Mouse (Mus musculus): ENCODE measurements around the gene Six6. TPM values are rescaled to one million over a fixed set of nuclear protein-coding genes. Genes with fewer than 3 reads are reported as not detected.

Six6 gene
- not detected for total RNA-seq (2021)
- long read RNA-seq, experiment 1 = 0 reads
- long read RNA-seq, experiment 2 = 0 reads

DNA sequence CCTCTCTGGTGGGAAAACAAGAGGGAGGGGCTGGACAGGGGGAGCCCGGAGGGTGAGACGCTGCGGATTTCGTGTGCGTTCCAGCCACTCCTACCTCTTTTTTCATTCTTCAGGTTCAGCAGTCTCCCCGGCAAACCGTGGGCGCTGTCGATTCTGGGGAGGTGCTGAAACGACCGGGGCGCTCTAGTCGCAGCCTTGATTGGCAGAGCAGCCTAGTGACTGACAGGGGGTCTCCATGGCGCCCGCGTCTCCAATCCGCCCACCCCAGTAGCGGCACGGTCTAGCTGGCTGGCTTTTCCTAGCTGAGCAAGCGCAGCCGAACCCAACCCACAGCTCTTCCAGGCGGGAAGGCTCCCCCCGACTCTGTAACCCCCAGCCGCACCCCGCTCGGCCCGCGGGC lies at the start of gene Six6:
Gene Six6, plus strand, starts transcription at position 277 of the 400 bp plus-strand sequence.
- DNase-seq = no peak

DNA sequence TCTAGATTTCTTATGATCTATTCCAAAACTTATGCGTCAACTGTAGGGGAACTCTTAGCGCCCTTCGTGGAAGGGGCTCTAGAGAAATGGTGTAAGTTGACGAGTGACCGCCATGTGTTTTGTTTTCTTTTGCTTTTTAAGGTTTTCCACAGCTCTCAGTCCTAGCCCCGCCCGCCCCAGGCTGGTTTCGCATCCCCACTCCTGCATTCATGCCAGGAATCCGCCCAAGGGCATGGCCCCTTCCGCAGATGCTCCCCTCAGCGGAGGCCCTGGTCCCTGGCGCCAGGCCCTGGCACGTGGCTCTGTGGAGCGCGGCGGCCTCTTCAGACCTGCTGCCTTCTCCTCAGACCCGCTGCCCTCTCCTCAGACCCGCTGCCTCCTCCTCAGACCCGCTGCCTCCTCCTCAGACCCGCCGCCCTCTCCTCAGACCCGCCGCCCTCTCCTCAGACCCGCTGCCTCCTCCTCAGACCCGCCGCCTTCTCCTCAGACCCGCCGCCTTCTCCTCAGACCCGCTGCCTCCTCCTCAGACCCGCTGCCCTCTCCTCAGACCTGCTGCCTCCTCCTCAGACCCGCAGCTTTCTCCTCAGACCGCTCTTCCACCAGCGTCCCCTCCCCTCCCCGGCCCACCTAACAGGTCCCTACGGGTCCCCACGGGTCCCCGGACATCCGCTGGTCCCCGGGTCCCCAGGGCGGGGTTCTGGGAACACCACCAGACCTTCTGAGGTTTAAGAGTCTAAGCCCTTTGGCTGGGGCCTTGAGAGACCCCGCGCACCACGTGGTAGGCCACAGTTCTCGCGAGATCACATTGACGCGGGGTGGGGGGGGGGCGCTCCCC lies 22.3 kb upstream of the Six6 start:
- DNase-seq = peak; percentile 25 to 32

DNA sequence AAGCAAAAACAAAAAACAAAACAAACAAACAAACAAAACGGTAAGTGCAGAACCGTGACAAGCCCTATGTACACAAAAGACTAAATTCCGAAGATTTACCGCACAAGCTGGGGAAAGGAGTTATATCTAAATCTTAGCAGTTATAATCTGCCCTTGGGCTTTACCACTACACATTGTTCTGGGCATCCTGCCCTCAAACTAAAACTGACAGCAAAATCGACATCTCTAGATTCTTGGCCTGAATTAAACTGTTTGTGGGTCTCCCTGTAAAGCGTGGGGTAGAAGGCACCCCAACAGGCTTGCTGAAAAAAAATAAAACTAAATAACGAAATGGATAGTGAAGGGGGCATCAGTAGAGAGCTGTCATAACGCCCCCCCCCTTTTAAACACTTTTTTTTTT lies 2.9 kb upstream of the Six6 start:
- no peak for DNase-seq

DNA sequence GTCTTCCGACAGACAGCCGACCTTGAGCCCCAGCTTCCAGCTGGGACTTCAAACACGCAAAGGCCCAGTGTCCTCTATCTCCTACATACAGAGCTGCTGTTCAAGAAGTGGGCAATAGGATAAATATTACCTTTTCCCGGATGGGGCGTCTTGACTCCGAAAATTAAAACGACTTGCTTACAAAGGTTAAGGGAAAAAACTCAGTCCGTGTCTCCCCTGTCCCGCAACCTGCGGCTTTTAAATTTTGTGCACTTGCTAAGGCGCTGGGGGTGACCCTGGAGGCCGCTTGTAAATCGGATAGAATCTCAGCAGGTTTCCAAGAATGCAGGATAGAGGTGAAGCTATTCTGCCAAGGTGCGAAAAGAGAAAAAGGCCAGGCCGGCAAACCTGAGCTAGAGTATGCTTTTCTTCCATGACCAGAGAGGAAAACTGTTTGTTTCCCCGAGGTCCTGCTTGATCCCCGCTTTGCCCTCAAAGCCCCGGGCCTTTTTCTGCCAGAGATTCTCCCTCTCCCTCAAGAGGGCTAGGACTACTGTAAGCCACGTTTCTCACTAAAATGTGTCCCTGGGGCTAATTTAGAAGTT lies 2.1 kb upstream of the Six6 start:
- no peak for DNase-seq

DNA sequence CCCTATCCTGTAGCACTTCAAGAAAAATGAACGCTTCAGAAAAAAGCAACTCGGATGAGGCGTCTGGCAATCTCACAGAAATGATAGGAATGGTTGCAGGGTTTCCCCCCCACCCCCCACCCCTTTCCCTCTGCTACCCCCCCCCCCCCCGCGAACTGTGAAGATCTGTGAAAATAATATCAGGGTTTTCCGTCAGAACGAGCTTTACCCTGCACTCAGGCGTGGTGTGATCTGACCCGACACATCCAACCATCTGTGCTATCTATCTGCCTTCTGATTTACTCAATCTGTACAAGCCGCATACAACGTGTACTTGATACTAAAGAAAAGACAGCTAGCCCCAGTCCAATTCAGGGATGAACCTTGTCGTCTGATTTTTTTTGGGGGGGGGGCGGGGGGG lies 1.5 kb upstream of the Six6 start:
- no peak for DNase-seq

DNA sequence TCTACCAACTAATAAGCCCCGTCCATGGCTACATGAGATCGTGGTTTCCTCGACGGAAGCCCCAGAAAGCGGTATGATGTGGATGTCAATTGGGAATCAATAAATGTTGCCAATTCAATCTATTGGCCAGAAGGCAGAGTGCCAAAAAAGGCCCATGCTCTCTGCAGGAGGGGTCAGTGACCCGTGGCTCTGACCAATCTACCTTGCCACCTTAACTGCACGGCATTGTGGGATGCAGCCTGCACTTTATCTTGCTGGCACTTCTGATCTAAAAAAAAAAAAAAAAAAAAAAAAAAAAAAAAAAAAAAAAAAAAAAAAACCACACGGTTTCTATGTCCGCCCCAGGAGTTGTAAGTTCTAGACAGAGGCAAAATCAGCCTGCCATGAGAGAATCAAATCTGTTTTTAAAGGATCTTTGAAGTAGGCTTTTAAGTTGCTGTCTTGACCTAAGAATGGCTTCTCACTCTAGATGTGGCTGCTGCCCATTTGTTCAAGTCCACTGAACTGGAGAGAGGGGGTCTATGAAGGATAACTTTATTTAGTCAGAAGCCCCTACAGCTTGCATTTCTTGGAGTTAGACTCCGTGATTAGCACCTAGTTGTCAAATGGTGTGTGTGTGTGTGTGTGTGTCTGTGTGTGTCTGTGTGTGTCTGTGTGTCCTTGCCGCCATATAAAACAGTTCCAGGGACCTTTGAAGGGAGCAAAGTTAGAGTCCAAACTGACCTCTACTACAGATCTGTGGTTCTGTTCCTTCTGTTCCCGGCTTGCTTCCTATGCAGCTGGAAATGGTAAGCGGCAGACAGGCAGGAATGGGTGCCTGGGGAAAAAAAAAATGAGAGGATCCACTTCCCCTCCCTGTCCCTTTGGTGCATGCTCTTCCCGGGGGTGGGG lies 847 bp upstream of the Six6 start:
- no peak for DNase-seq

DNA sequence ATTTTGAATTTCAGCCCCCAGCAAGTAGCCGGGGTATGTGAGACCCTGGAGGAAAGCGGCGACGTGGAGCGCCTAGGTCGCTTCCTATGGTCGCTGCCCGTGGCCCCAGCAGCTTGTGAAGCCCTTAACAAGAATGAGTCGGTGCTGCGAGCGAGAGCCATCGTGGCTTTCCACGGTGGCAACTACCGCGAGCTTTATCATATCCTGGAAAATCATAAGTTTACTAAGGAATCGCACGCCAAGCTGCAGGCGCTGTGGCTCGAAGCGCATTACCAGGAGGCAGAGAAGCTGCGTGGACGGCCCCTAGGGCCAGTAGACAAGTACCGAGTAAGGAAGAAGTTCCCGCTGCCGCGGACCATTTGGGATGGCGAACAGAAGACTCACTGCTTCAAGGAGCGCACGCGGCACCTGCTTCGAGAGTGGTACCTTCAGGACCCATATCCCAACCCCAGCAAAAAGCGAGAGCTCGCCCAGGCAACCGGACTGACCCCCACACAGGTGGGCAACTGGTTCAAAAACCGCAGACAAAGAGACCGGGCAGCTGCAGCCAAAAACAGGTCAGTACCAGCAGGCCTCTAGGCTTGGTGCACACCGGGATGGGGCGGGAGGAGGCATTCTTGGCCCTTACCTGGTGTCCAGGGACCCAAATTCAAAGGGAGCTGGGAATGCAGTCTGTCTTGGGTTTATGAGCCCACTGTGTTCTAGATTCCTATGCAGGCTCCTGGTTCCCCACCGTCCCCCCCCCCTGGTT lies 554 bp downstream of the Six6 start, which contains the start of gene 4930447C04Rik:
Gene 4930447C04Rik, minus strand, starts transcription at position 704 of the 751 bp plus-strand sequence.
- DNase-seq = no peak

DNA sequence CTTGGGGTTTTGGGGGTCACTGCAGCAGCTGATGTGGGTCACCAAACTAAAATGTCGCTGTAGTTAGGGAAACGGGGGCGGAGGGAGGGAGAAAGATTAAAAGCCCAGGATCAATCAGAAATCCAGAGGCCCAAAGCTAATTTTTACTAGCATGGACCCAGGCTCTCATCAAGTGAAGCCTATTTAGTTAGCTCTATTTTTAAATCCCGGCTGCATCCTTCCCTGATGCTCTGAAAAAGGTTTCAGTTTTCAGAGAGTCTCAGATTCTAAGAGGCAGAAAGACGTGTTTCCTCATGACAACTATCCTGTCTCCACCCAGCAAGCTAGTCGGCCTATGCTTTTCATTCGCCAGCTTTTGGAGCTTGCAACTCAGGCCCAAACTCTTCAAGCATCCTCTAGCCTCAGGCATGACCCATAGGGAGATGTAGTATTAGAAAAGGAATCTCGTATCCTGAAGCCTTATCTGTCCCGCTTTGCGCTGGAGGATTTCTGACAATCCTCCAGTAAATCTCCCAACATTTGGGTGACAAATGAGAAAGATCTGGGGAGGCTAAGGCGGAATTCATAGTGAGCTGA lies 1.2 kb downstream of the Six6 start:
- DNase-seq = no peak

DNA sequence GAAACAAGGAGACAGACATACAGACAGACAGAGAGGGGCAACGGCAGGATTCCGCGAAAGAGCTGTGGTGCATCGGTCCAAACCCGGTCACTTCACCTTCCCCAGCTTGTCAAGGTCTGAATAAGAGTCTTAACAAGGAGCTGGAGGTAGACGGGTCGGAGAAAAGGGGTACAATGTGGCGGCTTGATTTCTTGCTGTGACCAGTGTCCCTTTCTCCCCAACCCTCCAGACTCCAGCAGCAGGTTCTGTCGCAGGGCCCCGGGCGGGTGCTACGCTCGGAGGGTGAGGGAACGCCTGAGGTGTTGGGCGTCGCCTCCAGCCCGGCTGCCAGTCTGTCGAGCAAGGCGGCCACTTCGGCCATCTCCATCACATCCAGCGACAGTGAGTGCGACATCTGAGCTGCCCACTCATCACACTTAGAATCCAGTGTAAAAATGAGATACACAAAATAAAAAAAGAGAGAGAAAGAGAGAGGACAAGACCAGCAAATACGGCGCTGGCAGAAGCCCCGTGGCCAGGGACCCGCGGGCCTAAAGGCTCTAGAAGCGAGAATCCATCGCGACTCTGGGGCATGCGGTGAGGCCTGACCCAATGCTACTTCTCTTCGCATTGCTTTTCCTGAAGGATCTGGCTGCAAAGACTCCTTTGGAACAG lies 1.8 kb downstream of the Six6 start:
- no peak for DNase-seq

DNA sequence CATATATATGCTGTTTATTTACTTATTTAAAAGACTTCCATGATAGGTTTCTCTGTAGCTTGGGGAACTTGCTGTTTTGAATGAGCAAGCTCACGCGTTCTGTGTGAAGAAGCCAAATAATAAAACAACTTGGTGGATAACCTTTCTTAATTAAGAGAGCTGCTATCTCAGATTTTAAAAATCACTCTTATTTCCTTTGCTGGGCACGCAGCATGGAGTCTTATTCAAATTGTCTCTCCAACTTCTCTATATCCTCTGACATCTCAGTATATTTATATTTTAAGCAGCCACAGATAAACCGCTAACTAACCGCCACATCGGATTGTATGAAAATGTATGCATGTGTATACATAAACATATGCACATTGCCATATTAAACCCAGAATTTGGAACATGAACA lies 2.5 kb downstream of the Six6 start:
- no peak for DNase-seq

DNA sequence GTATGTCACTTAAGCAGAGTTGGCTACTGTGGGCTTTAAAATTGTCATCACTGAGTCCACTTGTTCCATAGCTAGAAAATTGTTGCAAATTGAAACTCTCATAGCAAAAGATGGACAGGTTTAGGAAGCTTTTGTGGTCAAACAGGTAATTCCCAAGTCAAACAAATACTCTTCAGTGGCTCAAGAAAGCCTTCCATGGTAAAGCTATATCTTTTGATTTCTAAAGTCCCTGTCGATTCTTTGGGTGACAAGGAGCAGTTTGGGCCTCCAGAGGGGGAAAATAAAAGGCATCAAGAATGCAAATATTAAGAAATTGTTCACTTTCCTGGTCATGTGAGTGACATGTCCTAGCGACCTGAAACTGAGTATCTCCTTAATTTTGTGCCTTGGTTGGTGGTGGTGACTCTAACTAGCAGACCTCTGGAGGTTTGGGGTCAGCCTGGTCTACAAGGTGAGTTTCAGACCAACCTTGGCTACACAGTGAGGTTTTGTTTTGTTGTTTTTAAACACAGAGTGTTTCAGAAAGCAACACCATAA lies 4.0 kb downstream of the Six6 start:
- DNase-seq = no peak

DNA sequence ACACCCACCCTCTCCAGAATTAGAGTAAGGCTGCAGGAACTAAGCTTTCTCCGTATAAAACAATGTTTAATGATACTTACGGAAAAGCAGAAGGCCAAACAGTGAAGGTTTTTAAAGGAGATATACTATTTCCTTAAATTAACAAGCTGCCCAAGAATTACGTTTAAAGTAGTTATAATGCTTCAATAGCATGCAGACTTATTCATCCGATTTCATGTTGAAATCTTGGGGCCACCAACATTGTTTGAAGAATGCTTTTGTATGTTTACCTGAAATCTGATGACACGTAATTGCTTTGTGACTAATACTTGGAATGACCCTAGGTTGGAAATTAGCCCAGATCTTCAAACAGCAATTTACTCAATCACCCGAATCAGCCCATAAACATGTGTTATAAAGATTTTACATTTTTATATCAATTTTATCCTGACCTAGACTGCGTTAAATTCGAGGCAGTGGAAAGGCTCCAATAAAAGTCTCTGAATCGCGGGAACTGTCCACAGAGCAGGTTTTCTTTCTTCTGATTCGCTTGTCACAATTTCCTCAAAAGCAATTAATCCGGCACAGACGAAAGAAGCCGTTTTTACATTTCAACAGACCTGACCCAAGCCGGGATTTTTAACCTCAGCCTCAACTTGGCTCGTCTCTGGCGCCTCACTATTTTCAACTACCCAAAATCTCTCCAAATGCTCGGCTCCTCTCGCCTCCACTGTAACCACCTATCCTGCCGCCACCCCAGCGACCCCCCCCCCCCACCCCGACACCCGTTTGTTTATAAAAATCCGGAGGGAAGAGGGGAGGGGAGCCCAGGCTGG lies 4.9 kb downstream of the Six6 start:
- no peak for DNase-seq

DNA sequence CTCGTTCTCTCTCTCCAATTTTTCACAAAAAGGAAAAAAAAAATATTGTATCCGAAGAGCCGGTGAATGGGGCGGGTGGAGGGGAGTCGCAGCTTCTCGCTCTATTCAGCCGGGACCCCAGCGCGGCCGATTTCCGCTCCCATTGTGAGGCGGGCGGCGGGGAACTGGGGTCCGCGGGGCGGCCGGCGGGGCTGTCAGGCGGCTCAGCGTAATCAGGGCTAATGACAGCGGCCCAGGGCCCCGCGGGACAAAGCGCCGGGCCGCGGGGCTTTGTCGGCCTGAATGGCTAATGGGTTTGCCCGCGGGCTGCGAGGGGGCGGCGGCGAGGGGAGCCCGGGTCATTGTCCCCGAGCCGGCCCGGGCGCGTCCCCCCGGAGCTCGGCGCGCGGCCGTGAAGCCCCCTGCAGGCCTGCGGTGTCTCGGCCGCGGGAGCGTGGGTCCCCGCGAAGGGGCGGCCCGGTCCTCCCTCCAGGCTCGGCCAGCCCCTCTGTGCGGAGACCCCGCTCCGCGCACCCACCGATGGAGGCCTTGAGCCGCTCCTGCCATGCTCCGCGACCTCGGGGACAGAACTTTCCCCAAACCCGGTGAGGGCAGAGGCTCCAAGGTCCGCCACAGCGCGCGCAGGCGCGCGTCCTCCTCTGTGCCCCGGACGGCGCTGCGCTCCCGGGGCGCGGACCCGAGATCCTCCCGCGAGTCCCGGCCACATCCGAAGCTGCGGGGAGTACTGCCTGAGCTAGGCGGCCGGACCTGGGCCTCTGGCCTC lies 5.8 kb downstream of the Six6 start:
- peak in 1 of 2 experiments; percentile 12 for DNase-seq

DNA sequence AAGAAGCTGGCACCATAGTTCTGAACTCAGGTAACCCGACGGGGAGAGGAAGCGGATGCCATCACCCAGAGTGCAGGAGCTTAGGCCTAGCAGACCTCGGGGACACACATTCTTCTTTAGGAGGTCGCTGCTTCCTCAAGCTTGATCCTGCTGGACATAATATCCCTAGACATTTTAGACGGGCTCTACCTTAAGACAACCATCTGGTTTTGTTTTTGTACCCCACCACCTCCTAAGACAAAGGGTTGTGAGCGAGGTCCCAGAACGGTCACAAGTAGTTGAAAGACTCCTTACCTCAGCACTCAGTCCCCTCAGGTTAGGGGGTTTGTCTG lies 6.3 kb downstream of the Six6 start:
- no peak for DNase-seq

DNA sequence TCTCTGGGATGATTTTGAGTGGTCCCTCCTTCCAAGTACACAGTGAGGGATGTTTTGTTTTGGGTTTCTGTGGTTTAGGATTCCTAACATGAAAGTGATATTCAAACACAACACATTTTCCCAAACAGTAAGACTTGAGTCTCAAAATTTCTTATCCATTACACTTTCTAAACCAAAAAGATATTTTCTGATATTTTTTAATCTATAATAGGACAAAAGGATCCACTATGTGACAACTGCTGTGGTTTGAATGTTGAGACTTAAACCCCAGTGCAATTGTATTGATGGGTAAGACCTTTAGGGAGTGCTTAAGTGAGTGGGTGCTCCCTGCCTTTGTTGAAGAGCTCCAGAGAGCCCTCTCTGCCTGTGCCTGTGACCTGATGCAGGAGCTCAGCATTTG lies 7.1 kb downstream of the Six6 start:
- DNase-seq = no peak

DNA sequence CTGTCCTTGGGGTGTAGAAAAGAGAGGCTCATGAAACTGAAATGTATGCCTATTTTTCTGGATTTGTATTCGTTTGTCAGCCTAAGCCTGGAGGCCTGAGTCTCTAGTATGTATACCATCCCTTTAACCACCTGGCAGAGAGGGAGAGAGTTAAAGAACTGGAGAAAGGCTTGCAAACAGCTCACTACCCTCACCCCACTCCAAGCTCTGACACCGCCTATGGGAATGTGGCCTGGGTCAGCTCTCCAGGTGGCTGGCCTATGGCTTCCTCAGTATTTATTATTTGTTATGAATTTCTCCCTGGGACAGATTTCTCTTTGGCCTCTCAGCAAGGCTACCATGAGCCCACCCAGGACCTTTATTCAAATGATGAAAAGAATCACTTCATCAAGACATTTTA lies 7.6 kb downstream of the Six6 start:
- no peak for DNase-seq

DNA sequence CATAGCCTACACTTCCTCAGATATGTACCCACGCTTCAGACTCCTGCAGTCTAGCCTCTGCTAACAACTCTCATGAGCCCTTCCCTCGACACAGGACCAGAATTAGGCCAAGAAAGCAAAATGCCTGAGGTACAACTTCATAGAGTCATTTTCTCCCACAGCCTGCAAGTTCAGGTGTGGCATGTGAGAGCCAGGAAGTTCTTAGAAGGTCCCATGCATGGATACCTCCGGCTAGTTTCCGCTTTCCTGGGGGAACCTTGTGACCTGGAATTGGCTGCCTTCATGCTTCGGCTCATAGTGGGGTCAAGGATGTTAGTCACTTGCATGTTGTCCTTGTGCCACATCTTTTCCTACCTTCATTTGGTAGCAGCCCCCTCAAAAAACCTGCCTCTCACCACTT lies 13.4 kb downstream of the Six6 start:
- DNase-seq = no peak

DNA sequence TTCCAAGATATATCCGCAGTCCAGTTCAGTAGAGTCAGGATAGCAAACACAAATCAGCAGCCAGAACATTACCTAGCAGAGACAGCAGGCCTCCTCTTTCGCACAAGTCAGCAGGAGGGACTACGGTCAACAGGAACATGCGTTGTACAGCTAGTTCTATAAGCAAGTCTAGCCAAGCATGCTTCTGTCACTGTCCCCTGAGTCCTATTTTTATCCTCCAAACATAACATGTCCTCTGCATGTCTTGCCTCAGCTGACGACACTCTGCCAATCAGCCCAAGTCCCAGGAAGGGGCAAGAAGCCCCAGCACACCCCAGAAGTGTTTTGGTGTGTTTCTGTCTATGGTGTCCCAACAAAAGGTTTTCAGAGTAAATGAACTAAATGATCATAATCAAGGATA lies 14.2 kb downstream of the Six6 start:
- DNase-seq = no peak

DNA sequence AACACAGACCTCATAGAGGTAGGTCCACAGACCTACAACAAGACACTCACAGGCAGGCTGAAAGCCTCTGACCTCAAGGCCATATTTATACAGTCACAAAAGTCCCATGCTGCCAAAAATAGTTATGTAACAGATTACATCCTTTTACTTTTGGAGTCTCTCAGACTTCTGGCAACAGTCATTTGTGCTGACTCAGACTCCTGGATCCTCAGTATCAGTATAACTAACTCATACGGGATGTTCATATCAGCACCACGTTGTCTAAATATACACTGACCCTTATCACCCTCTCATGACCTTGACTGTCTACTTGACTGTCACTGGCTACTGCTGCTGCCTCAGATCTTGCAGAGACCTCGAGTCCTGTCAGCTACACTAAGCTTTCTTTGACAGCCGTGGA lies 15.2 kb downstream of the Six6 start:
- peak in 1 of 2 experiments; percentile 9 for DNase-seq
